Mouse (Mus musculus) kidney, postnatal 36 days (tissue): Measurements from ENCODE around the gene Gm10408.
"Not testable (repeated sequence)": the region's sequence is repeated elsewhere in the genome, so short reads cannot be mapped to it uniquely, and the experiment has no call there.

ENCODE experiments used
- DNase-seq, 2 experiments: peaks; one replicate each; pipeline ENCODE4 v3.0.0; 2021 to 2022; ENCODE audit warnings: mixed read lengths in 2 of 2

The Gm10408 gene

DNA sequence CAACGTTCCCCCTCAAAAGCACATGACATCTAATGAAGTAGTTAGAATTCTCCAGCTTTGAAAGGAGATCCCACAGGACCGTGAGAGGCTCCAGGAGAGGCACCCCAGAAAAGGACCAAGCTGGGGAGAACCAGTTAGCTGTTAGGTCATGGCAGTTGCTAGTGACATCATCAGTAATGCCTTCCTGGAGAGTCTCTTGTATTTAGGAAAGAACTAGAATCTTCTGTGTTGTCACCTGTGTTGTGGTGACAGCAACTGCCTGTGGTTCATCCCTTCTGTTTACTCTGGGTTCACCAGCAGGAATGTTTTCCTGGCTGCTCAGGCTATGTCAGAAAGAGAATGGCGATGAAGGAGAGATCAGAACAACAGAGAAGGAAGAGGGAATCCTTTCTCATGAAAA lies at the start of gene Gm10408:
TSS of gene Gm10408 (plus strand) at position 301 of the 400 bp plus-strand sequence.
- DNase-seq = not testable (repeated sequence)

DNA sequence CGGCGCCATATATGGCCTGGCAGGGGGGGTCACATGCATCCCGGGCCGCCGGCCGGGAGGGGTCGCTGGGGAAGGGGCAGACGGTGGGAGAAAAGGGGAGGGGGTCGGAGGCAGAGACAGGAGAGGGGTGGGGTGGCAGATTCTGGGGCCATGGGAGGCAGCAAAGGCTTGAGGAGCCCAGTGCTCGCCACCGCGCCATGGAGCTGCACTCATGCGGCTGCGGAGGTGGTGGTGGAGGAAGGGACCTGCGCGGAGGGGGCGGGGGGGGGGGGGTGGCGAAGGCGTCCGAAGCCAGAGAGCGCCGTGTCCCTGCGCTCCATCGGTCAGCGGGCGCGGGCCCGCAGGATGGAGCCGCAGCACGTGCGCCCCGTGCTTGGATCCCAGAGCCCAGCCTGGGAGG lies 36.9 kb upstream of the Gm10408 start, which contains the start of gene Gm10409:
TSS of gene Gm10409 (plus strand) at position 301 of the 400 bp plus-strand sequence.
- not testable (repeated sequence) for DNase-seq

GRCm38 (mm10) chr14:3427803-3428202 lies 21.4 kb upstream of the Gm10408 start, which contains the start of gene Gm3005:
Gene Gm3005, plus strand, starts transcription at chr14:3428103.
- DNase-seq = not testable (repeated sequence)
